Mouse (Mus musculus) G1E (cell line): ENCODE measurements around the gene Celf2. TPM values are rescaled to one million over a fixed set of nuclear protein-coding genes. Genes with fewer than 3 reads are reported as not detected.

Experiments used
- ATAC-seq: 2 replicates; pipeline ENCODE4 v1.8.0; 2016; ENCODE audit warnings: mild to moderate bottlenecking; ENCODE audit not compliant: insufficient number of reproducible peaks, poor library complexity, low FRiP score, severe bottlenecking; ENCODE audit errors: extremely low read depth
- DNase-seq: peaks from one replicate; pipeline ENCODE4 v3.0.0; 2012; ENCODE audit warnings: low spot score
- H3K27me3 ChIP-seq: 2 replicates; pipeline ENCODE4 v1.6.1; 2012; ENCODE audit warnings: mild to moderate bottlenecking, low read length, inconsistent platforms; ENCODE audit not compliant: insufficient read depth
- H3K36me3 ChIP-seq: replicated peaks from 2 replicates; pipeline ENCODE3; 2012; ENCODE audit warnings: mild to moderate bottlenecking, inconsistent platforms
- H3K4me1 ChIP-seq: 2 replicates; pipeline ENCODE4 v1.6.1; 2012; ENCODE audit warnings: low read depth, low read length, inconsistent platforms, mixed read lengths; ENCODE audit not compliant: insufficient read depth
- H3K4me3 ChIP-seq: 2 replicates; pipeline ENCODE4 v1.5.1; 2012; ENCODE audit warnings: low read depth, mild to moderate bottlenecking, inconsistent platforms, low read length, moderate library complexity, mixed read lengths
- H3K9me3 ChIP-seq: replicated peaks from 2 replicates; pipeline ENCODE4 v1.6.1; 2012; ENCODE audit warnings: inconsistent platforms
- CTCF ChIP-seq: IDR thresholded peaks from 2 replicates; pipeline ENCODE4 v1.5.1; 2012; ENCODE audit warnings: low read depth, low read length, inconsistent platforms, mixed read lengths
- GATA1 ChIP-seq: IDR thresholded peaks from 2 replicates; pipeline ENCODE4 v1.6.1; 2012; ENCODE audit warnings: borderline replicate concordance, low read length, inconsistent platforms, mixed read lengths
- GATA2 ChIP-seq: IDR thresholded peaks from 2 replicates; pipeline ENCODE4 v1.6.1; 2012; ENCODE audit warnings: low read depth, low read length, inconsistent platforms, borderline replicate concordance
- POLR2AphosphoS5 ChIP-seq: IDR thresholded peaks from 2 replicates; pipeline ENCODE4 v1.6.1; 2012; ENCODE audit warnings: low read depth, low read length, inconsistent platforms; ENCODE audit not compliant: insufficient replicate concordance
- TAL1 ChIP-seq: conservative IDR thresholded peaks from 2 replicates; pipeline ENCODE4 v1.6.1; 2012; ENCODE audit warnings: low read depth, low read length, inconsistent platforms, mixed read lengths
- polyA plus RNA-seq: library from polyadenylated mRNA; stranded (reverse); fragments of >175 nt; gene quantifications from 2 replicates; pipeline ENCODE4 v1.2.3, GENCODE M21; 2012
- total RNA-seq, 2 experiments: library from RNA; stranded (forward) in 1 of 2; stranded (reverse) in 1 of 2; fragments of 200-1000 nt in 1 of 2; fragments of >200 nt in 1 of 2; fragmentation: Nextera tagmentation in 1 of 2; gene quantifications; 2 replicates each; pipeline ENCODE4 v1.2.3; 2014 to 2017

Gene Celf2
- total and polyA plus RNA-seq, 3 experiments: 0.86 to 45.1 (median 14.2) TPM

DNA sequence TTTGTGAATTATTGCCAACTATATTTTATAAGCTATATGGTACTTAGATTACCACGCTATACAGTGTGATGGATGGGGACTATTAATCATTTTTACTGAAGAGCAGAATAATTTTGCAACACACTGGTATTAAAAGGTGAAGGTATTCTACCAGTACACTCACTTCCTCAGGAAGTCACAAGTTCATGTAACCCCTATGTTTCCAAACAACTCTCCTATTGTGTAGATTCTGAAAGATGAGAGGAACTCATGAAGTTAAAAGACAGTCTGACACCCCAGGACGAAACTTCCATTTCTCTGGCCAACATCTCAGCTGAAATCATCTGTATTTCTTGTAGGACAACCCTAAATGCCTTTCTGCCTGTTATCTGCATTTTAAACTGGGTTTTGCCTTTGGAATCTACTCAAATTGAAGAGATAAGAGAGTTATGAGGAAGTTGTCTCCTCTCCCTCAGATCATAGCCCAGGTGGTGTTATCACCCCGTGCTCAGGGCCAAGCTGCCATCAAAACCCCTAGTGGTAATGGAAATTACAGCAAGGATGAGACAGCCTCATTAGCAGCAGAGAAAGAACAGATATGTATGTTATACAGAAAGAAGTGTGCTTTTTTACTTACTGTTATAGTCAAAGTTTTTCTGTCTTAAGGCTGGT, 722.7 kb downstream of the Celf2 start:
- no peak for TF ChIP-seq GATA2
- no peak for TF ChIP-seq CTCF
- TF ChIP-seq GATA1: no peak
- TF ChIP-seq POLR2AphosphoS5: no peak
- TF ChIP-seq TAL1: no peak
- Histone ChIP-seq H3K4me1 (no peaks in the 10 kb centered on the region; the same call in 1 of the 2 replicates), H3K4me3 (no peak overlapping the region), H3K27me3 (no peaks in the 10 kb centered on the region), H3K9me3 (no peaks in the 10 kb centered on the region), H3K36me3 (no peaks in the 10 kb centered on the region)
- ATAC-seq (no peak), DNase-seq (no peak)

DNA sequence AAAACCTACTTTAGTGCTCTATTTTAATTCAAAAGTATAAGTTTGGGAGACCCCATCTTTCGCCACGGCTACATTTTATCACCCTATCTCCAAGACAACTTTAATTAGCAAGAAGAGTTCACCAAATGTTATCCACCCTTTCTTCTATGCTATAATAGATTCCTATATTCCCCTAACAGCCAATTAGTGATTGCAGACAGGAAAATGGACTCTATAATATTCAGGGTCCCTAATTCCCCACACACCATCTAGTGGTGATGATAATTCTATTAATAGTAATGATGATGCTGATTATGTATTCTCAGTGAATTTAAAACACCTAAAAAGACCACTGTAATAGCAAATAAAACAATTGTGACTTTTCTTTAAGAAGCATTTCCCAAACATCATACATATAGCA, 739.1 kb downstream of the Celf2 start:
- DNase-seq: no peak
- no peaks in the 10 kb centered on the region for H3K27me3 ChIP-seq
- no peak for TF ChIP-seq GATA1
- TF ChIP-seq POLR2AphosphoS5: no peak
- TF ChIP-seq TAL1: no peak
- TF ChIP-seq CTCF: no peak
- no peak for TF ChIP-seq GATA2
- no peaks in the 10 kb centered on the region for H3K4me1 ChIP-seq
- ATAC-seq: no peak
- no peaks in the 10 kb centered on the region for H3K36me3 ChIP-seq
- H3K4me3 ChIP-seq: no peak overlapping the region
- H3K9me3 ChIP-seq: no peaks in the 10 kb centered on the region

DNA sequence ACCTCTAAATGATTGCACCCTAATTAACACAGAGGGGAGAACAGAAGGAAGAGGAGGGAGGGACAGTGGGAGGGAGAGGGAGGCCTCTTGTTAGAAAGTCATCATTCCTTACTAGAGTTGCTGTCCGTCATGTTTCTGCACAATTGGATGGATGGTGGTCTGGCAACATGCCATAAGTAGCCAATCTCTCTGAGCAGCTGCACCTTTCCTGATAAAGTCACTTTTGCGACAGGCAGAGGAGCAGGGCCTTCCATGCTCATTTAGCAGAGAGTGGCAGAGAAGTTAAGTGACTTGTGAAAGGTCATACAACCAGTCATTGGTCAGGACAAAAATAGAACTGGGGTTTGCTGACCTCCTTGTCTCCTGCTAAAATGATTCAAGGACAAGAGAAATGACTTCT, 747.0 kb downstream of the Celf2 start:
- H3K36me3 ChIP-seq: no peaks in the 10 kb centered on the region
- H3K4me3 ChIP-seq: no peak overlapping the region
- DNase-seq (no peak), ATAC-seq (no peak)
- no peaks in the 10 kb centered on the region for H3K4me1 ChIP-seq
- no peaks in the 10 kb centered on the region for H3K9me3 ChIP-seq
- TF ChIP-seq POLR2AphosphoS5 (no peak), CTCF (no peak), GATA1 (no peak), TAL1 (no peak), GATA2 (no peak)
- H3K27me3 ChIP-seq: no peaks in the 10 kb centered on the region

DNA sequence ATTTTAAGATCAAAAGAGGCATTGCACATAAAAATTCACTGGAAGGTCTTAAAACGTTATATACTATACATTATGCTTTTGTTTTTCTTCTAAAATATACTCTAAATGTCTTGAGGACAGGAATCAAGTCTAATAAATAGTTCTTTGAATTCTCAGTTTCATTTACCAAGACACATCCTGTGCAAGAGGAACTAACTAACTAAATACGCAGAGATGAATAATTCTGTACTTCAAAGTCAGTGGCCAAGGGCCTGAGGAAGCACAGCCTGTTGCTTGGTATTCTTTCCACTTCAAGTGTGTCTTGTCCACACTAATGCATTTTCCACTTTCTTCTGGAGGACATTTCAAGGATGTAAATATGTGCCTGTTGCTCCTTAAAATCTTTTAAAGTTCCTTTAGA, 766.2 kb downstream of the Celf2 start:
- H3K4me3 ChIP-seq: no peak overlapping the region
- ATAC-seq: no peak
- DNase-seq: no peak
- no peak for TF ChIP-seq TAL1
- no peaks in the 10 kb centered on the region for H3K36me3 ChIP-seq
- H3K9me3 ChIP-seq: no peaks in the 10 kb centered on the region
- no peaks in the 10 kb centered on the region for H3K27me3 ChIP-seq
- no peaks in the 10 kb centered on the region for H3K4me1 ChIP-seq

DNA sequence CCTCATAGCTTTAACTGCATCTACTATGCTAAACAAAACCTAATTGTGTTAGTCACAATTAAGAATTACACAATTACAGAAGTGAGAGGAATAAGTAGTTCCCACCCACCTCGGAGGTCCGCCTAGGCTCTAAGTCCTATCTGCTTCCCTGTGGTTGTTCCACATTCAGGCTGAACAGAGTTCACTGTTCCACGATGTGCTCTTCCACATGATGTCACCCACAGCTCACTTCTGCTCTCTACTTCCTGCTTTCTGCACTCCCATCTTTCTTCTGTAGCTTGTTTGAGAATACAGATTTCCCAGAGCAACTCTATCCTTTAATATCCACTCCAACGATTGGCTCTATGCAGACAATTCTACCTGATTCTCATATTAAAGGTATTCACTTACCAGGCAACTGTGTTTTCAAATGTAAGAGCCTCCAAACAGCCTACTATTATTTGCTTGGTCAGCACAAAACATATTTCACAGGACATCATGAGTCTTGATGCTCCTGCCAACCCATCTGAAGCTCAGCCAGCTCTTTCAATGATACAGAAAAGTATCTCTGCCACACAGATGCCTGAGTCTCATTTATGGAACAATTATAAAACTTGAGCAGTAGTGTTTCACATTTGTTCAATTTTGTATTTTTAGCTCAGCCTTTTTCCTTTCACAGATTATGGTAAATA, 769.2 kb downstream of the Celf2 start:
- DNase-seq (no peak), ATAC-seq (no peak)

DNA sequence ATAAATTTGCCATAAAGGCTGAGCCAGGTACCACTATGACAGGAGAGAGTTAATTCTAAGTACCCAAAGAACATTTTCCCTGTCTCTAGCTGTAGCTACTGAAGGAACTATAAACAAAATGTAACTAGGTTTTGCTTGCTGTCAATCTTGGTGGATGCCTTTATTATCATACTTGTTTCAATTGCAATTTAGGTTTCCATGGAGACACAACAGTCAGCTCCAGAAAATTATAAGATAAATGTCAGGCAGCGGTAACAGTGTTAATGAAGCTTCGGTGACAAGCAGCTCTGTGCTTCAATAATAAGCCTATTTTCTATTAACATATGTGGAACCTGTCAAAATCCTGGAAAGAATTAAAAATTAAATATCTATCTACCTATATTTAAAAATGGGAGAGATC, 777.3 kb downstream of the Celf2 start:
- no peaks in the 10 kb centered on the region for H3K36me3 ChIP-seq
- TF ChIP-seq GATA1 (no peak), GATA2 (no peak), TAL1 (no peak), CTCF (no peak), POLR2AphosphoS5 (no peak)
- ATAC-seq: no peak
- no peak overlapping the region for H3K4me3 ChIP-seq
- H3K9me3 ChIP-seq: no peaks in the 10 kb centered on the region
- H3K27me3 ChIP-seq: peaks cover 4% of the 10 kb centered on the region
- H3K4me1 ChIP-seq: no peaks in the 10 kb centered on the region
- DNase-seq: no peak

More for the DNA sequence above, 769.2 kb downstream of the Celf2 start:
- TF ChIP-seq GATA2 (no peak), TAL1 (no peak)
- H3K4me1 ChIP-seq: no peaks in the 10 kb centered on the region
- H3K27me3 ChIP-seq: no peaks in the 10 kb centered on the region
- H3K36me3 ChIP-seq: no peaks in the 10 kb centered on the region
- no peaks in the 10 kb centered on the region for H3K9me3 ChIP-seq
- no peak overlapping the region for H3K4me3 ChIP-seq
